Mouse (Mus musculus): ENCODE measurements at regions not wholly inside any gene's neighbourhood (a gene's known extent, or its start where the extent isn't known, plus 50 kb on each side); places are given as distances from the start of the nearest gene placed in this dataset.

GRCm38 (mm10) chr17:48789846-48790245, 142.3 kb upstream of the Lrfn2 start:
- no peak for DNase-seq (ENCODE audit: low read depth, low spot score)

- no peak for DNase-seq (ENCODE audit: low read depth, low spot score)
Measured at GRCm38 (mm10) chr17:48790526-48790925, 141.7 kb upstream of the Lrfn2 start.

- DNase-seq (ENCODE audit: low read depth, low spot score): no peak
Measured at GRCm38 (mm10) chr17:48792954-48793353, 139.2 kb upstream of the Lrfn2 start.

GRCm38 (mm10) chr17:48795773-48796172, 136.4 kb upstream of the Lrfn2 start:
- DNase-seq (ENCODE audit: low read depth, low spot score): no peak

GRCm38 (mm10) chr17:48798196-48798595, 134.0 kb upstream of the Lrfn2 start:
- no peak for DNase-seq (ENCODE audit: low read depth, low spot score)

- no peak for DNase-seq (ENCODE audit: low read depth, low spot score)
Measured at GRCm38 (mm10) chr17:48802673-48803072, 129.5 kb upstream of the Lrfn2 start.

GRCm38 (mm10) chr17:48807905-48808304, 124.3 kb upstream of the Lrfn2 start:
- no peak for DNase-seq (ENCODE audit: low read depth, low spot score)

GRCm38 (mm10) chr17:48814753-48815504, 117.2 kb upstream of the Lrfn2 start:
- DNase-seq (ENCODE audit: low read depth, low spot score): peak; percentile 91

GRCm38 (mm10) chr17:48816588-48817324, 115.4 kb upstream of the Lrfn2 start:
- peak; percentile 24 for DNase-seq (ENCODE audit: low read depth, low spot score)

- peak; percentile 77 for DNase-seq (ENCODE audit: low read depth, low spot score)
Measured at GRCm38 (mm10) chr17:48817551-48817950, 114.6 kb upstream of the Lrfn2 start.

- no peak for DNase-seq (ENCODE audit: low read depth, low spot score)
Measured at GRCm38 (mm10) chr17:48819703-48820102, 112.5 kb upstream of the Lrfn2 start.

- DNase-seq (ENCODE audit: low read depth, low spot score): peak; percentile 73
Measured at GRCm38 (mm10) chr17:48822101-48822876, 109.9 kb upstream of the Lrfn2 start.

- DNase-seq (ENCODE audit: low read depth, low spot score): no peak
Measured at GRCm38 (mm10) chr17:48823921-48824320, 108.3 kb upstream of the Lrfn2 start.

- peak; percentile 34 for DNase-seq (ENCODE audit: low read depth, low spot score)
Measured at GRCm38 (mm10) chr17:48825212-48825913, 106.8 kb upstream of the Lrfn2 start.

- DNase-seq (ENCODE audit: low read depth, low spot score): no peak
Measured at GRCm38 (mm10) chr17:48838297-48838979, 93.7 kb upstream of the Lrfn2 start.

- no peak for DNase-seq (ENCODE audit: low read depth, low spot score)
Measured at GRCm38 (mm10) chr17:48847890-48848289, 84.3 kb upstream of the Lrfn2 start.

GRCm38 (mm10) chr17:48850910-48851309, 81.3 kb upstream of the Lrfn2 start:
- DNase-seq (ENCODE audit: low read depth, low spot score): no peak

GRCm38 (mm10) chr17:48858891-48859290, 73.3 kb upstream of the Lrfn2 start:
- DNase-seq (ENCODE audit: low read depth, low spot score): peak; percentile 40

- DNase-seq (ENCODE audit: low read depth, low spot score): no peak
Measured at GRCm38 (mm10) chr17:48870443-48870842, 61.7 kb upstream of the Lrfn2 start.

- DNase-seq (ENCODE audit: low read depth, low spot score): no peak
Measured at GRCm38 (mm10) chr17:48877505-48877904, 54.7 kb upstream of the Lrfn2 start.

- DNase-seq (ENCODE audit: low read depth, low spot score): peak; percentile 51
Measured at GRCm38 (mm10) chr17:48880590-48880989, 51.6 kb upstream of the Lrfn2 start.

Measured in R1 (cell line).